Mouse (Mus musculus) cerebellum, adult 9-11 months (tissue): ENCODE measurements around the gene Mast4.
A peak's percentile ranks its signal among the peaks of the same experiment; 100 is the strongest.

Experiments
- DNase-seq: peaks from one replicate; pipeline ENCODE4 v3.0.0; 2022

Mast4 gene

GRCm38 (mm10) chr13:102851253-102851652 lies 483.0 kb downstream of the Mast4 start:
- DNase-seq: no peak

DNA sequence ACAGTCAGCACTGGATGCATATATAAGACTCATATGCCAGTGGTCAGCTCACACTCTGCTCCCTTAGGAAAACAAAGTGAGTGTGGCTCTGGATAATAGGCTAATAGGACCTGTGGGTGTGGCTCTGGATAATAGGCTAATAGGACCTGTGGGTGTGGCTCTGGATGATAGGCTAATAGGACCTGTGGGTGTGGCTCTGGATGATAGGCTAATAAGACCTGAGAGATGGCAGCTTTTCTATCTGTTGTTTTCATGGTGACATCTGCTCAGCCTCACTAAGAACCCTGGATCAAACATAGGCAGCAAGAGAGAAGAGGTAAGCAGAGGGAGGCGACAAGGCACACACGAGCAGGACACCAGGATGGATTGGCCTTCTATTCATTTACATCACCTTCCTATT lies 483.7 kb downstream of the Mast4 start:
- no peak for DNase-seq

- no peak for DNase-seq
Observed at GRCm38 (mm10) chr13:102849068-102849467, 485.2 kb downstream of the Mast4 start.

DNA sequence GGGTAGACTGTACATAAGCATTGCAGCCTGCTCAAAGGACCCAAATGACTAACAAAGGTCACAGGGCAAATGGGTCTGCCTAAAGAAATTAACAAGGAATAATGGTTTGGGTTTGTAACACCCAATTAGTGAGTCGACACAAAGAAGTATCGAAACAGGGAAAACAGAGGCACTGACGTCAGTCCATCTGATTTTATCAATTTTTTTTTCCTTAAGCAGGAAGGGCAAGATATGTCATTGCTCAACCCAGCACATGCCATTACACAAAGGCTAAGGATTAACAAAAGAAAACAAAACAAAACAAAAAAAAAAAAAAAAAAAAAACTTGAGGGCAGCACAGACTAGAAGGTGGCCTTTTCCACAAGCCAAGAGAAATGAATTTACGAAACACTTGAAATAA lies 487.8 kb downstream of the Mast4 start:
- no peak for DNase-seq

DNA sequence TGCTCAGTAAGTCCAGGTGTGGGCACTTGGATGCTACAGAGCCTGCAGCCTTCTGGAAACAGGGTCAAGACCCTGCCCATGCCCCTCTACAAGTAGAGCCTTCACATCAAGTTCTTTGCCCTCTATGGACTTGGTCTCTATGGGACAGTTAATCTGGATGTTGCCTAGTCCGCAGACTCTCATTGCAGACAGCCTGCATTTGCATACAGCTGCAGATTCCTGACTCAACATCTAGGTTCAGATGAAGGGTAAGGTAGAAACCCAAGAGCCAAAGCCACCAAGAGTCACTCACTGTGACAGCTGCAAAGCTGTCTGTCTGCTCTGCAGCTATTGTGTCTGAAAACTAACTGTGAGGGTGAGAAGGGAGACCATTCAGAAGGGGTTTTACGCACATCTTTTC lies 491.6 kb downstream of the Mast4 start:
- DNase-seq: no peak

- DNase-seq: no peak
Observed at GRCm38 (mm10) chr13:102842237-102842636, 492.1 kb downstream of the Mast4 start.

- DNase-seq: no peak
Observed at GRCm38 (mm10) chr13:102839741-102840482, 494.4 kb downstream of the Mast4 start.

GRCm38 (mm10) chr13:102837427-102837826 lies 496.9 kb downstream of the Mast4 start:
- no peak for DNase-seq

DNA sequence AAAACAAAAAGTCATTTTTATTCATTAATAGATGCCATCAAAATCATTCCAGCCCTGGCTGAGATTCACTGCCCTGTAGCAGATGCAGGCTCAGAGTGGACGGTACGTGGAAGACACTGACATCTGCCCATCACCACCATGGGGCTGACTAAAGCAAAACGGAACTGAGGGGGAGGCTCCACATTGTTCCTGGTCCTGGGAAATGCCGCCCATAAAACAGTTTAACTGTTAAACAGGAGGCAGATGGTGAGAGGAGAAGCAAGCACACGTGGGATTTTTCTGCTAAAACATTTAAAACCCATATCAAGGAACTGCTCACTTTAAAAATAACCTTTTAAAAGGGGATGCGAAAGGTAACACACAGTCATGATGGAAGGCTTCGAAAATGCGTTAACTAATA lies 499.0 kb downstream of the Mast4 start:
- no peak for DNase-seq

GRCm38 (mm10) chr13:102818287-102818686 lies 516.0 kb downstream of the Mast4 start:
- DNase-seq: no peak

DNA sequence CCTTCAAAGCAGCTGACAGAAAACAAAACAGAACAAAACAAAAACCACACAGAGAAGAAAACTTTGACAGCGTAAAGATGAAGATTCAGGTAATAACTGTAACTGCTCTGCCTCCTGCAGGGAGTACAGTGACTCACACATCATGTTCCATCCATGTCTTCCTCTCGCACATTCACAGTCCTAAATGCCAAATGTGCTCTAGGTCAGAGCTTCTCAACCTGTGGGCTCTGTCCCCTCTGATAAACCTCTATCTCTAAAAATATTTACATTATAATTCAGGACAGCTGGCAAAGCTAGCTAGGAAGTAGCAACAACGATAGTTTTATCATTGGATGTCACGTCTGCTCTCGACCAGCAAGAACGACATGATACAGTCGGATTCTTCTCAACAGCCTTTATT lies 517.6 kb downstream of the Mast4 start:
- no peak for DNase-seq

- no peak for DNase-seq
Observed at GRCm38 (mm10) chr13:102815158-102815557, 519.1 kb downstream of the Mast4 start.

- peak; percentile 41 for DNase-seq
Observed at GRCm38 (mm10) chr13:102811129-102811832, 523.0 kb downstream of the Mast4 start.

DNA sequence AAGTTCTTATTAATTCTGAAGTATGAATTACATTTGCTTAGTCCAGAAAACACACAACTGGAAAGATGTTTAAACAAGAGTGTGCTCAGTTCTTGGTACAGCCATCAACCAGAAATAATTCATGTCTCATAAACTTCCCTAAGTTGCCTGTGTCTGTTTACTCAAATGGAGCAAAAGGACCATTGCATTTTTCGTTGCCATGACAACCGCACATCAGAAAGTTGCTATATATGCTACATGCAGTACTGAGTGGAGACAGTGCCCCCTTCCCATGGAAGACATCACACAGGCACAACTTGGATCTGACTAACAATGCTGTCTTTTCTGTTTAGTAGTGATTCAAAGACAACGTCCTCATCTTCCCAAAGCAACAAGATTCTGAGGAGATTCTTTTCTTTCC lies 527.6 kb downstream of the Mast4 start:
- no peak for DNase-seq

DNA sequence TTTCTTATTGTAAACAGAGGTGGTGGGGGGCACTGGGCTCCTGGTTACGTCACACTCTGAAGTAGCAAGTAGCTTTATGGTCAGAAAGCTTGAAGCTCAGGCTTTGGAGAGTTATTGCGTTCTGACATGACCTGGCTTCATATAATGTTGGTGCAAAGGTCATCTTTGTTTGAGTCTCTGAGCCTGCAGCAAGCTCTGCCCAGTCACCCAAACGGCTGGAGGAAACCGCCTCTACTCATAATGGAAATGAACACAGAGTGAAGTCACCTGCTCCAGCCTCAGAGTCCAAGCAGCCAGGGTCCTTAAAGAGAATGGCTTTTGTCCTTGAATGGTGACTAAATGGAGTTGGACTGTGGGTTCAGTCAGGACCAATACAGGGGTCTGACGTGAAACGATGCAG lies 529.1 kb downstream of the Mast4 start:
- no peak for DNase-seq

DNA sequence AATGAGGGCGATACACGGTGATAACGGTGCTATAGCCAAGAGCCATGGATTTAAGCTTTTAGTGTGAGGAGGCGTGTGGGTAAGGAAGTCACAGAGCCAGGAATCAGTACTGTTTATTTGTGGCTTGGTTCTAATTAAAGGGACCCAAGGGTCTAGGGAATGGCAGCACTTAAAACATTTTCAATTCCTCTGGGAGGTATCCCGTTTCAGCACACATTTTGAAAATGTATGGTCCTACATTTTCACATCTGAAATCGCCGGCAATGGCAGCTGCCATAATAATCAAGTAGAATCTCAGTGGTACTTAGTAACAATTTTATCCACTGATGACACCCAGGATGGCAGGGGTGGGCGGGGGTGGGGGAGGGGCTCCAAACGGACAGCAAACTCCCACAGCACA lies 531.1 kb downstream of the Mast4 start:
- DNase-seq: no peak

DNA sequence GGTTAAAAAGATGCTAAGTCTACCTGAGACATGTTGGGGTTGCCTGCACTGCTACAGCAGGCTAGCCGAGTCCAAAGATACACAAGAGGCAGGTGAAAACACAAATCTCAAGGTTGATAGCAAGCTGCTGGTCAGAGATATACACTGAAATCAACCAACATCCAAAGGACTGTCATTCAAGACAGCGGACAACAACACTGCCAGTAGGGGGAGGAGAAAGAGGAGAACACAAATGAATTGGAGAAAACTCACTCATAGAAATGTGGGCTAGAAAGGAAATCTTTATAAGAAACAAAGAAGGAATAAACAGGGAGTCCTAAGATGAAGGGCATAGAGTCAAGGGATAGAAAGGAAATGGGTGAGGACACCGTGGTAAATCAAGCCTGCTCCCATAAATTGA lies 542.1 kb downstream of the Mast4 start:
- DNase-seq: no peak

- no peak for DNase-seq
Observed at GRCm38 (mm10) chr13:102790601-102791155, 543.6 kb downstream of the Mast4 start.

DNA sequence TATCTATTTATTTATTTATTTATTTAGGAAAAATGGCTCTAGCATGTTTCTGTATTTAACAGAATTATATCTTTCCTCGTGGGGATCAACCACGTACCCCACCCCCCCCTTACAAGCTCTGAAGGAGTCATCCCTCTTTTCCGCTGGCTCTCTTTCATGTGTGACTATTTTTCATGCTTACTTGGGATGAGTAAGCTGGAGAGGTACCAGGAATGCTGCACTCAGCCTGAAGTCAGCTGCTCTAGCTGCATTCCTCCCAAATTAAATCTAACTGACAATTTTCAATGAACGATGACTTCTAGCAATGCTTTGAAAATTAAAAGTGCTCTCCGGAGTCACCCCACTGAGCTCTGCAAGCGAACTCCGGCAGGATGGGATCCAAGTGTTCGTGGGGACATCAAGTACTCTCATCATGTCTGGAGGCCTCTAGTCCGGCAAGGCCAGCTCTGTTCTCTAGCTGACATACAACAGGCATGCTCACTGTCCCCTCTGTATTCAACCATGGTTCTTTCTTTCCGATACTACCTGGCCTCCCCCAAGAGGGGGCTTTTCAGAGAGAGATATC lies 547.5 kb downstream of the Mast4 start:
- DNase-seq: no peak

GRCm38 (mm10) chr13:102783531-102784310 lies 550.6 kb downstream of the Mast4 start:
- no peak for DNase-seq

- DNase-seq: no peak
Observed at GRCm38 (mm10) chr13:102779275-102779674, 555.0 kb downstream of the Mast4 start.

DNA sequence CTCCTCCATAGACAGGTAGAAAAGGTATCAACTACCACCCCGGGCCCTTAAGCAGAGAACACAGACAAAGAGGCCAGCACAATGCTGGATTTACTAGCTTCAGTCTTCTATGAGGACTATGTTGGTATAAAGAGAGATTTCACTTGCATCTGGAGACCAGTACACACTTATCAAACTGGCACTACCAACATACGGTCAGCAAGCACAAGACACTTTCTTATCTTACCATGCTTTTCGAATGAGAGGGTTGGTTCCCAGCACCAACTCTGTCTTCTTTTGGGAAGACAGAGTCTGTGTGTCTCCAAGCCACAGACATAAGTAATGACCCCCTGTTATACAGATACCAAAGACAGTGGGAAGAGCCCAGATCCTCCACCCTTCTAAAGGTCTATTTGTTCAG lies 555.4 kb downstream of the Mast4 start:
- no peak for DNase-seq

GRCm38 (mm10) chr13:102775506-102775905 lies 558.8 kb downstream of the Mast4 start:
- no peak for DNase-seq
